Mouse (Mus musculus) adrenal gland, postnatal 4 days (tissue): ENCODE data around the gene Atic. TPM values are rescaled to one million over a fixed set of nuclear protein-coding genes. Genes with fewer than 3 reads are reported as not detected.

Source experiments
- DNase-seq, 2 experiments: peaks; one replicate each; pipeline ENCODE4 v3.0.0; 2021 to 2022; ENCODE audit warnings: low spot score in 2 of 2, mixed read lengths in 2 of 2
- long read RNA-seq, 2 experiments: library from polyadenylated mRNA; stranded (forward); transcript quantifications; one replicate each; pipeline ENCODE4 v2.0.0; 2021
- total RNA-seq, 2 experiments: library from RNA; stranded (reverse); gene quantifications; 2 replicates each; pipeline ENCODE4 v1.2.3; 2021

The Atic gene
- total RNA-seq: 10 to 100 TPM; 58.5 to 67.7 TPM
- long read RNA-seq, experiment 1, transcript Atic-201 (16 exons, 2,845 nt): major isoform, 16 of 20 reads
- long read RNA-seq, experiment 1, partial matches to known transcripts: 3 of 20 reads
- long read RNA-seq, experiment 1, other reads (novel, unspliced or antisense): 1 of 20 reads
- long read RNA-seq, experiment 2, transcript Atic-201 (16 exons, 2,845 nt): major isoform, 40 of 62 reads
- long read RNA-seq, experiment 2, partial matches to known transcripts: 18 of 62 reads
- long read RNA-seq, experiment 2, other reads (novel, unspliced or antisense): 3 of 62 reads

GRCm38 (mm10) chr1:71556688-71557612 lies at the start of gene Atic:
Gene Atic (plus strand): TSS chr1:71557150.
- peak; percentile 68 to 72 for DNase-seq

- no peak for DNase-seq
Observed at GRCm38 (mm10) chr1:71507251-71507650, 49.7 kb upstream of the Atic start.

- no peak for DNase-seq
Observed at GRCm38 (mm10) chr1:71515041-71515440, 41.9 kb upstream of the Atic start.

GRCm38 (mm10) chr1:71528808-71529648 lies 27.9 kb upstream of the Atic start:
- DNase-seq: no peak

- DNase-seq: no peak
Observed at GRCm38 (mm10) chr1:71530779-71531178, 26.2 kb upstream of the Atic start.

- peak in 1 of 2 experiments; percentile 31 for DNase-seq
Observed at GRCm38 (mm10) chr1:71531653-71532052, 25.3 kb upstream of the Atic start.

- no peak for DNase-seq
Observed at GRCm38 (mm10) chr1:71539641-71540040, 17.3 kb upstream of the Atic start.

GRCm38 (mm10) chr1:71540437-71540836 lies 16.5 kb upstream of the Atic start:
- DNase-seq: no peak

- no peak for DNase-seq
Observed at GRCm38 (mm10) chr1:71550626-71551195, 6.2 kb upstream of the Atic start.

- no peak for DNase-seq
Observed at GRCm38 (mm10) chr1:71560626-71561025, 3.7 kb downstream of the Atic start.

GRCm38 (mm10) chr1:71564291-71564690 lies 7.3 kb downstream of the Atic start:
- no peak for DNase-seq

- DNase-seq: no peak
Observed at GRCm38 (mm10) chr1:71567884-71568605, 11.1 kb downstream of the Atic start.

- no peak for DNase-seq
Observed at GRCm38 (mm10) chr1:71570116-71570515, 13.2 kb downstream of the Atic start.

- DNase-seq: no peak
Observed at GRCm38 (mm10) chr1:71575987-71576386, 19.0 kb downstream of the Atic start.

- no peak for DNase-seq
Observed at GRCm38 (mm10) chr1:71576837-71577236, 19.9 kb downstream of the Atic start.

GRCm38 (mm10) chr1:71579526-71579925 lies 22.6 kb downstream of the Atic start:
- no peak for DNase-seq

- DNase-seq: no peak
Observed at GRCm38 (mm10) chr1:71580408-71580807, 23.5 kb downstream of the Atic start.

- DNase-seq: no peak
Observed at GRCm38 (mm10) chr1:71583302-71583701, 26.4 kb downstream of the Atic start.

GRCm38 (mm10) chr1:71583900-71584299 lies 26.9 kb downstream of the Atic start:
- no peak for DNase-seq

- no peak for DNase-seq
Observed at GRCm38 (mm10) chr1:71586658-71587057, 29.7 kb downstream of the Atic start.
